Mouse (Mus musculus) myocyte (in vitro differentiated cells): ENCODE results near the gene Sfi1.
"Not testable (repeated sequence)": the region's sequence is repeated elsewhere in the genome, so short reads cannot be mapped to it uniquely, and the experiment has no call there.

ENCODE experiments used
- CEBPB ChIP-seq: IDR thresholded peaks from 2 replicates; pipeline ENCODE4 v1.6.1; 2011; ENCODE audit warnings: mild to moderate bottlenecking, moderate library complexity; ENCODE audit not compliant: poor library complexity, insufficient read depth, severe bottlenecking
- E2F4 ChIP-seq: IDR thresholded peaks from one replicate; pipeline ENCODE4 v1.6.1; 2011; ENCODE audit warnings: mild to moderate bottlenecking, control low read depth, moderate library complexity; ENCODE audit not compliant: insufficient read depth
- MYOD1 ChIP-seq, 3 experiments: IDR thresholded peaks; one replicate each; pipeline ENCODE4 v1.6.1; 2011; ENCODE audit warnings: control low read depth in 2 of 3, low read depth in 2 of 3, mild to moderate bottlenecking in 2 of 3, moderate library complexity in 1 of 3; ENCODE audit not compliant: insufficient read length in 2 of 3, control insufficient read depth in 1 of 3
- POLR2A ChIP-seq: IDR thresholded peaks from one replicate; pipeline ENCODE4 v1.6.1; 2011; ENCODE audit warnings: low read depth, mild to moderate bottlenecking, control low read depth, moderate library complexity; ENCODE audit not compliant: insufficient read length
- REST ChIP-seq: IDR thresholded peaks from one replicate; pipeline ENCODE4 v1.6.1; 2011; ENCODE audit warnings: mild to moderate bottlenecking, control low read depth, moderate library complexity; ENCODE audit not compliant: insufficient read depth, insufficient read length
- TCF3 ChIP-seq: IDR thresholded peaks from one replicate; pipeline ENCODE4 v1.6.1; 2011; ENCODE audit warnings: low read depth, control low read depth; ENCODE audit not compliant: insufficient read length
- USF1 ChIP-seq: IDR thresholded peaks from one replicate; pipeline ENCODE4 v1.6.1; 2011; ENCODE audit warnings: low read depth, mild to moderate bottlenecking, control low read depth, moderate library complexity

- not testable (repeated sequence) for TF ChIP-seq POLR2A; E2F4; USF1; MYOD1 (IDR thresholded peaks at IDR 0.05; ENCODE audit: control insufficient read depth in 1 of 3, insufficient read length in 2 of 3, low read depth in 2 of 3); REST; TCF3; CEBPB
Measured at GRCm38 (mm10) chr11:3180510-3181160, 12.6 kb downstream of the Sfi1 start.
